Mouse (Mus musculus) midbrain, embryonic 14.5 days (tissue): ENCODE data around the gene Gns. TPM values are rescaled to one million over a fixed set of nuclear protein-coding genes. Genes with fewer than 3 reads are reported as not detected.
A peak's percentile ranks its signal among the peaks of the same experiment; 100 is the strongest.

Source experiments
- ATAC-seq: fragments of 200-750 bp; cut with Nextera tagmentation; 2 replicates; pipeline ENCODE4 v1.8.0; 2017; ENCODE audit warnings: moderate number of reproducible peaks, moderate library complexity; ENCODE audit not compliant: low FRiP score, low TSS enrichment
- DNase-seq: peaks from one replicate; pipeline ENCODE4 v3.0.0-alpha.2; 2015
- H3K27ac ChIP-seq: fragments of 300-500 bp; sonication (generic); replicated peaks from 2 replicates; pipeline ENCODE4 v1.5.1; 2014; ENCODE audit warnings: mild to moderate bottlenecking, low read depth, low read length, moderate library complexity
- H3K27me3 ChIP-seq: fragments of 300-500 bp; sonication (generic); 2 replicates; pipeline ENCODE4 v1.6.1; 2014; ENCODE audit warnings: low read length, control low read depth, mixed read lengths; ENCODE audit not compliant: control insufficient read depth, insufficient read depth
- H3K36me3 ChIP-seq: fragments of 300-500 bp; sonication (generic); 2 replicates; pipeline ENCODE4 v1.6.1; 2014; ENCODE audit warnings: low read length, control low read depth; ENCODE audit not compliant: control insufficient read depth, insufficient read depth
- H3K4me1 ChIP-seq: fragments of 300-500 bp; sonication (generic); 2 replicates; pipeline ENCODE4 v1.6.1; 2014; ENCODE audit warnings: mild to moderate bottlenecking, antibody characterized with exemption, low read length, control low read depth; ENCODE audit not compliant: control insufficient read depth, insufficient read depth
- H3K4me2 ChIP-seq: fragments of 300-500 bp; sonication (generic); 2 replicates; pipeline ENCODE4 v1.6.1; 2014; ENCODE audit warnings: mild to moderate bottlenecking, low read length, moderate library complexity
- H3K4me3 ChIP-seq: fragments of 300-500 bp; sonication (generic); replicated peaks from 2 replicates; pipeline ENCODE4 v1.5.1; 2014; ENCODE audit warnings: low read depth, low read length
- H3K9ac ChIP-seq: fragments of 300-500 bp; sonication (generic); replicated peaks from 2 replicates; pipeline ENCODE4 v1.6.1; 2014; ENCODE audit warnings: mild to moderate bottlenecking, low read length, moderate library complexity
- H3K9me3 ChIP-seq: fragments of 300-500 bp; sonication (generic); 2 replicates; pipeline ENCODE4 v1.6.1; 2016; ENCODE audit warnings: low read length, control low read depth, mixed read lengths; ENCODE audit not compliant: control insufficient read depth
- WGBS: fragments of 180-500 bp; shearing (Covaris S2); extraction: QIAGEN DNeasy Blood & Tissue Kit; methylation state at CpG from one replicate; pipeline ENCODE4 v1.1.7; 2014; 5-methylcytosine and 5-hydroxymethylcytosine counted together
- polyA plus RNA-seq: library from polyadenylated mRNA; unstranded; fragments of >200 nt; fragmentation: Nextera tagmentation; extraction: Ambion mirVana; gene quantifications from 2 replicates; pipeline ENCODE4 v1.2.1, GENCODE M21; 2014

The Gns gene
- polyA plus RNA-seq, 1 experiment from 2014 or later: 47.2 TPM

DNA sequence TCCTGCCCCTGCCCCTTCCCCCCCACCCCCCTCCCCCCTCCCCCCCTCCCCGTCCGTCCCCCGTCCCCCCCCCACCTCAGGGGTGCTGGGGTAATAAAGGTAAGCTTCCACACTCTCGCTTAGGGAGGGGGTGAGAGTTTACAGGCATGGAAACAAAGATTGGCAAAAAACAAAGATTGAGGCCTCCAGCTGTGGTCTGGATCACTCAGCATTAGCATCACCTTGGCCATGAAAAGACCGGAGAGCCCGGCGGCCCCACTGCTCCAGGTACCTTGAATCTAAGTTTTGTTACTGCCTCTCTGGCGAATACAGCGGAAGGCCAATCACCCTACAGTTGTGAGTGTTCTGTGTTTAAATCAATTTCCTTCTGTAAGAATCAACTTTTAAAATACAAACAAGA is 39.1 kb downstream of the Gns start:
- H3K4me1 ChIP-seq: no peaks in the 10 kb centered on the region
- no peak overlapping the region for H3K4me3 ChIP-seq
- H3K27me3 ChIP-seq: no peaks in the 10 kb centered on the region
- H3K27ac ChIP-seq: no peak overlapping the region
- H3K4me2 ChIP-seq: no peak overlapping the region
- ATAC-seq (no peak), DNase-seq (no peak)
- H3K9ac ChIP-seq: no peak overlapping the region
- 63% methylated on average over 6 of the region's 9 CpGs for WGBS
- no peaks in the 10 kb centered on the region for H3K9me3 ChIP-seq
- H3K36me3 ChIP-seq: no peaks in the 10 kb centered on the region

DNA sequence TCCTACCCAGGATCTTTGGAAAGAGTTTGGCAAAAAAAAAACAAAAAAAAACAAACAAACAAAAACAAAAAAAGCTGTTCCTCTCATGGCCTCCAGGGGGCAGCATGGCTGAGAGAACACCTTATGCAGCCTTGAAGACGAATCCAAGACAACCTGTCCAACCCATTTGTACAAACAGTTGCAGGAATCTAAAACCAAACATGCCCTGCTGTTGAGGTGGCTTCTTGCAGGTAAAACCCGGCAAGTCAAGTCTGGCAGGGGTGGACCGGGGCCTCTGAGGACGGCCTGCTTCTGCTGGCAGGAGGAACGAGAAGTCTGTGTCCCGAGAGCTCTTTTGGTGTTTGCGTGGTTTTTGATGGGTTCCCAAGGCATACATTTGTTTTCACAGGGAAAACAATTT is 44.8 kb downstream of the Gns start:
- peak; percentile 76 for DNase-seq

DNA sequence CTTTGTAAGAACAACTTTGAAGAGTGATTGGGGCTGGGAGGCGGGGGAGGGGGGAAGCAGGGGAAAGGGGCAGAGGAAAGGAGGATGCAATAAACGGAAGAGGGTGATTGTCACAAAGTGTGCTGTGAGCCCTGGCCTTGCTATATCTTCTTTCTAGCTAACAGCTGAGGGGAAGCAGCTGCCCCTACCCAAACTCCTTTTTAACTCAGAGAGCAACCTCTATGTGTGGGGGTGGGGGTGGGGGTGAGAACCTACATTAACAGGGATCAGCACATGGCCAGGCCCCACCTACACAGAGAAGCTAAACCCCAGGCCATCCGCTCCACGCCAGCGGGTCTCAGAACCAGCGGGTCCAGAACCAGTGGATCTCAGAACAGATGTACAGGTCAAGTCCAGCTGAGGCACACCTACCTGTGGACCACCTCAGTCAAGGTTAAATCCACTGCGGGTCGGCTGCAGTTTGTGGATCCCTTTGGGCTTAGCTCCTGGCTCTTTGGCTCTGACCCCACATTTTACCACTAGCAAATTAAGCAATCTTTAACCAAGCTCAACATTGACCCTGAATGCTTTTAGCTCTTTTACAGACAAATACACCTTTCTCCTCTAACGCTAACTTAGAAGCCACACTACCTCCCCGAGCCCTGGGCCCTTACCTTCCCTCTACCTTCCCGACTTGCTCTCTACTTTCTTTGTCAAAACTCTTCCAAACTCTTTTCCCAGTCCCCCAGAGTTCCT is 47.0 kb downstream of the Gns start:
- Histone ChIP-seq H3K27ac (no peak overlapping the region), H3K4me3 (no peak overlapping the region), H3K4me1 (no peaks in the 10 kb centered on the region), H3K9me3 (no peaks in the 10 kb centered on the region), H3K9ac (no peak overlapping the region), H3K36me3 (no peaks in the 10 kb centered on the region), H3K4me2 (no peak overlapping the region), H3K27me3 (no peaks in the 10 kb centered on the region)
- ATAC-seq (no peak), DNase-seq (no peak)
- 92% methylated on average over 11 of the region's 11 CpGs for WGBS

More for the DNA sequence above, 44.8 kb downstream of the Gns start:
- no peaks in the 10 kb centered on the region for H3K4me1 ChIP-seq
- no peak for ATAC-seq
- H3K9ac ChIP-seq: no peak overlapping the region
- 70% methylated on average over 7 of the region's 7 CpGs for WGBS
- no peak overlapping the region for H3K4me3 ChIP-seq
- H3K9me3 ChIP-seq: no peaks in the 10 kb centered on the region
- no peaks in the 10 kb centered on the region for H3K36me3 ChIP-seq
- H3K4me2 ChIP-seq: no peak overlapping the region
- H3K27me3 ChIP-seq: no peaks in the 10 kb centered on the region
- H3K27ac ChIP-seq: no peak overlapping the region

DNA sequence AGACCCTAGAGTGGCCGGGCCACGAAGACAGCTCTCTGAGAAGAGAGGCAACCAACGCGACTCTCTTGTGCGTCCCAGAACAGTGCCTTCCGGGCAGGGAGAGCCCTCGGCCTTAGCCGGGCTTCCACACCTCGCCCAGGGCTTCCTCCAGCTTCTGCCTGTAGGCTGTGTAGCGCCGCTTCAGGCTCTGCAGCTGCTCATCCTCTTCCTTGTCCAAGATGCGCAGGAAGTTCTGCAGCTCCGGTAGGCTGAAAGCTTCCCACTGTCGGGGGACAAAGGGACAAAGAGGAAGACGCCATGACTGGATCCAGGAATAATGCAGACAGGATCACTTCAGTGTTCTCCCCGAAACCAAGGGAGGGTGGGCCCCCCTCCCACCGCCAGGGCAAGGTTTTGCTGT is 47.9 kb downstream of the Gns start:
- H3K36me3 ChIP-seq: no peaks in the 10 kb centered on the region
- no peak overlapping the region for H3K4me3 ChIP-seq
- H3K9me3 ChIP-seq: no peaks in the 10 kb centered on the region
- no peak for ATAC-seq
- no peak overlapping the region for H3K9ac ChIP-seq
- H3K27me3 ChIP-seq: no peaks in the 10 kb centered on the region
- H3K27ac ChIP-seq: no peak overlapping the region
- 87% methylated on average over 17 of the region's 17 CpGs for WGBS
- DNase-seq: no peak
- no peak overlapping the region for H3K4me2 ChIP-seq
- no peaks in the 10 kb centered on the region for H3K4me1 ChIP-seq

DNA sequence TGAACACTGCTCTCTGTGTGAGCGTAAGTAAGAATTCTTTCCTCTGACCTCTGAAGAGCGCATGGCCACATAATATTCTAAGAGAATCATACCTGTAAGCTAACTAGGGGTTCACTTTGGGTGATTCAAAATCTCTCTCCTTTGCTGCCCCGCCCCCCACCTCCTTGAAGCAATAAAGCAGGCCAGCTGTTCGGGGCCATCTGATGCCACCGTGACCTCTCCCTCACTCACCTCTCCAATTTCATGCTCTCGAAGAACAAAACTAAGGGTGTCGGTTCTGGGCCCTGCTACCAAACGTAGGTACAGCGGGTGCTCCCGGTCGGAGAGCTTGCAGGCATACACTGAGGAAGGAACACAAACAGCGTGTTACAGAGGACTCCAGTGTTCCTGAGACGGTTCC is 49.2 kb downstream of the Gns start:
- no peak for ATAC-seq
- Histone ChIP-seq H3K9ac (no peak overlapping the region), H3K9me3 (no peaks in the 10 kb centered on the region), H3K4me3 (no peak overlapping the region), H3K27me3 (no peaks in the 10 kb centered on the region), H3K4me2 (no peak overlapping the region), H3K27ac (no peak overlapping the region), H3K4me1 (no peaks in the 10 kb centered on the region), H3K36me3 (no peaks in the 10 kb centered on the region)
- no peak for DNase-seq
- WGBS: 94% methylated on average over 13 of the region's 13 CpGs

DNA sequence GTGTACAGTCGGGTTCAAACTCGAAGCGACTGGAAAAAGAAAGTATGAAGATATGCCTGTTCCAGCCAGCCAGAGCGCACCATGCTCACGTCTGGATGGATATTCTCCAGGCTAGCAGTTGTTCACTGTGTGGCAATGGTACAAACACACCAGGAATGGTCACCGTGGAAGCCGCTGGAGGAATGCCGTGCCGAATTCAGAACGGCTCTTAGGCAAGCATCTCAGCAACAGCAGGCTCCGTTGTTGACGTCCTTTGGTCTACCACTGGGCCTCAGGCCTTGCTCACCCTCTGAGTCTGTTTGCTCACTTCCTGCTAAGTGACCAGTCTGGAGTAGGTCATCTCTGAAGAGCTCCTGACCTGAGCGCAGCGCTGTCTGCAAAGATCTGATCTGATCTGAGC is 53.9 kb downstream of the Gns start:
- 77% methylated on average over 14 of the region's 14 CpGs for WGBS
- H3K4me2 ChIP-seq: no peak overlapping the region

DNA sequence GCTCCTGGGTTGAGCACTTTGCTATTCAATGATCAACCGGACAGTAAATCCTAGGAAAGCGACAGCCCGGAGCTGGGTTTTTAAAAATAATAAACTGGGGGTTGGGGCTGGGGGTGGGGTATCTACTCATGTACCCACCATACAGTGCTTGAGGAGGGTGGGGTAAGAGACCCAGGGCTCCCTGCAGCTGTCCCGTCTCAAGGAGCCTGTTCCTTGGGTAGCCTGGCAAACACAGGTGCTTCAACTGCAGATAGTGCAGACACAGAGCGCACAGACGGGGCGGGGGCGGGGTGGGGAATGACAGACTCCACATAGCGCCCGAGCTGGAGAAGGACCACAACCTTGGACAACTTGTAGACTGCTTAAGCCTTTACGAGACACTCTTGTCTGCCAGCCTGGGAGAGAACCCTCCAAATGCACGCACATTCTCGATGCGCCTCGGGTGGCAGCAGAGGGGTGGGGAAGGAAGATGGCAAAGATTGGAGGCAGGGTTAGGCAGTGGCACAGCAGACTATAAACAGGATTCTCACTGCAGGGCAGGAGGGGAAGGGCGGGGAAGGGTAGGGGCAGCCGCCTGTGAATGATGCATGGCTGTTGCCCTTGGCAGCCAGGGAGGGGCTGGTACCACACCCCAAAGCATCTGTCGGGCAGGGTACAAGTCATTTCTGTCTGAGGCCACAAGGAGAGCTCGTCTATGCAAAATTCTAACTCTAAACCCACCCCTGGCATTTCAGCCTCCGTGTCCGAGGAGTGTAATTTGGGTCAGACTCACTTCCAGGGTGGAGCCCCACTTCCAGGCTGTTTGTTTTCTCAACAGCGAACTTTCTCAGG is 55.0 kb downstream of the Gns start:
- H3K9me3 ChIP-seq: no peaks in the 10 kb centered on the region
- H3K36me3 ChIP-seq: no peaks in the 10 kb centered on the region
- no peak overlapping the region for H3K9ac ChIP-seq
- H3K4me2 ChIP-seq: no peak overlapping the region
- no peak overlapping the region for H3K27ac ChIP-seq
- no peak for DNase-seq
- H3K4me1 ChIP-seq: peaks cover 16% of the 10 kb centered on the region
- no peak overlapping the region for H3K4me3 ChIP-seq
- peak; percentile 32; the same call in 1 of the 2 replicates for ATAC-seq
- 71% methylated on average over 22 of the region's 22 CpGs for WGBS
- no peaks in the 10 kb centered on the region for H3K27me3 ChIP-seq

More for the DNA sequence above, 53.9 kb downstream of the Gns start:
- H3K9ac ChIP-seq: no peak overlapping the region
- no peak overlapping the region for H3K4me3 ChIP-seq
- H3K27ac ChIP-seq: no peak overlapping the region
- no peak for ATAC-seq
- no peaks in the 10 kb centered on the region for H3K36me3 ChIP-seq
- peaks cover 11% of the 10 kb centered on the region for H3K4me1 ChIP-seq
- no peaks in the 10 kb centered on the region for H3K9me3 ChIP-seq
- H3K27me3 ChIP-seq: no peaks in the 10 kb centered on the region
- no peak for DNase-seq

DNA sequence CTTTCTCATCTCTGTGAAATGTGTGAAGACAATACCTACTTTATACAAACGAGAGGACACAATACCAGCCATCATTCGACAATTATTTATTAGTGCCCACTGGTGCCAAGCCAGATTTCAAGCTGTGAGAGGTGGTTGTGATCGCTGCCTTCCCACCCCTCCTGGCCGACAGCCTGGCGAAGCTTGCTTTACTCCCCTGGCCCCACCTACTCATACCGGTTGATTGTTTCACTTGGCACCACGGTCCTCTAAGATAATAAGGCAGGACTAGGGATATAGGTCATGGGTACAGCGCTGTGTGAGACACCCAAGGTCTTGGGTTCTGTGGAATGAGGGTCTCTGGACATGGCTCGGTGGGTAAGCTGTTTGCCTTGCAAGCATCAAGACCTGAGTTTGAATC is 56.1 kb downstream of the Gns start:
- H3K9me3 ChIP-seq: no peaks in the 10 kb centered on the region
- H3K27ac ChIP-seq: no peak overlapping the region
- no peaks in the 10 kb centered on the region for H3K27me3 ChIP-seq
- no peak overlapping the region for H3K4me3 ChIP-seq
- peaks cover 16% of the 10 kb centered on the region for H3K4me1 ChIP-seq
- no peak overlapping the region for H3K9ac ChIP-seq
- WGBS: 88% methylated on average over 9 of the region's 9 CpGs
- DNase-seq: no peak
- H3K36me3 ChIP-seq: no peaks in the 10 kb centered on the region
- no peak overlapping the region for H3K4me2 ChIP-seq
- ATAC-seq: no peak
